Mouse (Mus musculus) midbrain, embryonic 10.5 days (tissue): Measurements from ENCODE around the gene Ppp1r13b. TPM values are rescaled to one million over a fixed set of nuclear protein-coding genes. Genes with fewer than 3 reads are reported as not detected.
A peak's percentile ranks its signal among the peaks of the same experiment; 100 is the strongest.

Experiments
- DNase-seq: peaks from one replicate; pipeline ENCODE4 v3.0.0-alpha.2; 2017; ENCODE audit warnings: low spot score
- H3K27ac ChIP-seq: fragments of 300-500 bp; sonication (generic); replicated peaks from 2 replicates; pipeline ENCODE4 v1.5.1; 2016; ENCODE audit warnings: mild to moderate bottlenecking
- H3K27me3 ChIP-seq: fragments of 300-500 bp; sonication (generic); 2 replicates; pipeline ENCODE4 v1.6.1; 2016; ENCODE audit warnings: low read depth, mild to moderate bottlenecking; ENCODE audit not compliant: poor library complexity, severe bottlenecking
- H3K36me3 ChIP-seq: fragments of 300-500 bp; sonication (generic); 2 replicates; pipeline ENCODE4 v1.6.1; 2016; ENCODE audit warnings: mild to moderate bottlenecking, moderate library complexity
- H3K4me1 ChIP-seq: fragments of 300-500 bp; sonication (generic); 2 replicates; pipeline ENCODE4 v1.6.1; 2016
- H3K4me3 ChIP-seq: fragments of 300-500 bp; sonication (generic); 2 replicates; pipeline ENCODE4 v1.5.1; 2016; ENCODE audit warnings: mild to moderate bottlenecking, moderate library complexity
- H3K9me3 ChIP-seq: fragments of 300-500 bp; sonication (generic); replicated peaks from 2 replicates; pipeline ENCODE4 v1.6.1; 2016; ENCODE audit warnings: mild to moderate bottlenecking
- WGBS: fragments of 180-500 bp; shearing (Covaris S2); methylation state at CpG from one replicate; pipeline ENCODE4 v1.1.7; 2016; 5-methylcytosine and 5-hydroxymethylcytosine counted together
- polyA plus RNA-seq: library from polyadenylated mRNA; unstranded; fragments of >200 nt; fragmentation: Nextera tagmentation; extraction: Ambion mirVana; gene quantifications from 2 replicates; pipeline ENCODE4 v1.2.1, GENCODE M21; 2016

The Ppp1r13b gene
- polyA plus RNA-seq, 1 experiment from 2014 or later: 3.5 TPM

DNA sequence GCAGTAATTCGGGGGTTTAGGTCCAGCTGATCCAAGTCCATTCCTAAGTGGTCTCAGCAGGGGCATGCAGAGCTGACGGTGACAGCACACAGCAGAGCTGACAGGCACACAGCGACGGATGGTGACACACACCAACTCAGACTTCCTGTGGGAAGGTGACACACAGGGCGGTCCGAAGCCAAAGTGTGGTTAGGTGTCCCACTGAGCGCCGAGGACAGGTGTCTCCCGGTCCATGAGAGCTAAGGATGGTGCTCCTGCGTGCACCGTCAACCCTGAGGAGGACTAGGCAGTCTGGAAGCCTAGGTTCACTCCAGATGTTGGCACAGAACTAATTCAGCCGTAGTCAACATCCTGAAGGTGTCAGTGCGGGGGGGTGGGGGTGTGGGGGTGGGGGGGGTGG is 95.8 kb downstream of the Ppp1r13b start:
- Histone ChIP-seq H3K9me3 (no peaks in the 10 kb centered on the region), H3K27ac (no peak overlapping the region), H3K27me3 (no peaks in the 10 kb centered on the region), H3K4me3 (peak overlapping the region; percentile 87; the same call in 1 of the 2 replicates), H3K4me1 (peaks cover 58% of the 10 kb centered on the region), H3K36me3 (peaks cover 43% of the 10 kb centered on the region)
- 86% methylated on average over 13 of the region's 13 CpGs for WGBS
- no peak for DNase-seq

DNA sequence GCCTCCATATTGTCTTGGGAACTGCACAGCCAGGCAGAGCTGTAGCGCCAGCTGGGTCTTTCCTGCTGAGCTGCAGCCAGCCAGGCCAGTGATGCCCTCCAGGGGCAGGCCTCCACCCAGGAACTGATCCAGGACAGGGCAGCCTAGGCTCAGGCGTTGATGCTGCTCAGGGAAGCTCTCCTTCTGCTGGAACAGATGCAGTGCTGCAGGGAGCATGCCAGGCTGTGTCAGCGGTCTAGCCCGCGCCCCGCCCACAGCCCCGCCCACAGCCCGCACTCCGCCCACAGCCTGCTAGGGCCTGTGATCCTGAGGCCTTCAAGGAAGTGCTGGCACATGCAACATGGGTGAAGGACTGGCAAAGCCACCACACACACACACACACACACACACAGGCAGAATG is 98.1 kb downstream of the Ppp1r13b start:
- WGBS: 4% methylated on average over 9 of the region's 9 CpGs
- 0 out of 2 replicates have a peak overlapping the region, but pooled peaks have one; percentile 9 for H3K4me3 ChIP-seq
- H3K4me1 ChIP-seq: peaks cover 35% of the 10 kb centered on the region
- H3K9me3 ChIP-seq: no peaks in the 10 kb centered on the region
- peak overlapping the region; percentile 38; the same call in 1 of the 2 replicates for H3K27ac ChIP-seq
- H3K36me3 ChIP-seq: peaks cover 65% of the 10 kb centered on the region
- no peaks in the 10 kb centered on the region for H3K27me3 ChIP-seq
- peak; percentile 80 for DNase-seq

DNA sequence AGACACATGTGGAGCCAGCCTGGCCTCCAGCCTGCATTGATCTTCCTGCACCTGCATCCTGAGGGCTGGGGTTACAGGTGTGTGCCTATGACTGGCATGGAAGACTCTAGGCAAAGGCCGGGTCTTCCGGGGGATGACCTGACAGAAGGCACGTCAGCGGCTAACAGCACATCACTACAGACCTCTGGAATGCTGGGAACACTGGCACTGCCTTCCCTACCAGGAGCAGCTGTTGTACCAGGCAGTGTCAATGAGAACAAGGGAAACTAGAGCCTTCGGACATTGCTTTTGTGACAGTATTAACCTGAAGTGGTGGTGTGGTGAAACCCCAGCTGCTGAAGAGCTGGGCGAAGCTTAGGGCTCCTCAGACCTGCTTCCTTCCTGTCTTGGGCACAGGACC is 99.1 kb downstream of the Ppp1r13b start:
- Histone ChIP-seq H3K27me3 (no peaks in the 10 kb centered on the region), H3K9me3 (no peaks in the 10 kb centered on the region), H3K36me3 (peaks cover 74% of the 10 kb centered on the region), H3K4me3 (no peak overlapping the region), H3K27ac (no peak overlapping the region), H3K4me1 (peaks cover 29% of the 10 kb centered on the region)
- 93% methylated on average over 6 of the region's 6 CpGs for WGBS
- DNase-seq: no peak

DNA sequence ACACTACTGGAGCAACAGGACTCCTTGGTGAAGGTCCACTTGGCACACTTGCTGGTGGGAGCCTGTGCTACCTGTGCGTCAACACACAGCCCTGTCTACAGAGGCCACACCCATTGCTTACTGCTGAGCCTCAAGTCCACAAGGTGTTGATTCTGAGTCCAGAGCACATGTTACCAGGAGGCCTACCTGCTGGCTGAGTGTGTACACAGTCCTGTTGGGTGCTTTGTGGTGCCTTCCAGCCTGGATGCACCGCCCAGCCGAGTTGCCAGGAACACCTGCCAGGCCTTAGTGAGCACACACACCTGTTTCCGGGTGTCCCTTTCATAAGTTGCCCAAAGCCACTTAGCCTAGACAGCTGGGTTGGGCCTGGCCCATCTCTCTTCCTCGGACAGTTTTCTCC is 104.4 kb downstream of the Ppp1r13b start:
- no peaks in the 10 kb centered on the region for H3K4me1 ChIP-seq
- H3K27me3 ChIP-seq: no peaks in the 10 kb centered on the region
- no peak overlapping the region for H3K4me3 ChIP-seq
- H3K36me3 ChIP-seq: peaks cover 98% of the 10 kb centered on the region
- H3K9me3 ChIP-seq: no peaks in the 10 kb centered on the region
- no peak for DNase-seq
- no peak overlapping the region for H3K27ac ChIP-seq
- 92% methylated on average over 5 of the region's 5 CpGs for WGBS

DNA sequence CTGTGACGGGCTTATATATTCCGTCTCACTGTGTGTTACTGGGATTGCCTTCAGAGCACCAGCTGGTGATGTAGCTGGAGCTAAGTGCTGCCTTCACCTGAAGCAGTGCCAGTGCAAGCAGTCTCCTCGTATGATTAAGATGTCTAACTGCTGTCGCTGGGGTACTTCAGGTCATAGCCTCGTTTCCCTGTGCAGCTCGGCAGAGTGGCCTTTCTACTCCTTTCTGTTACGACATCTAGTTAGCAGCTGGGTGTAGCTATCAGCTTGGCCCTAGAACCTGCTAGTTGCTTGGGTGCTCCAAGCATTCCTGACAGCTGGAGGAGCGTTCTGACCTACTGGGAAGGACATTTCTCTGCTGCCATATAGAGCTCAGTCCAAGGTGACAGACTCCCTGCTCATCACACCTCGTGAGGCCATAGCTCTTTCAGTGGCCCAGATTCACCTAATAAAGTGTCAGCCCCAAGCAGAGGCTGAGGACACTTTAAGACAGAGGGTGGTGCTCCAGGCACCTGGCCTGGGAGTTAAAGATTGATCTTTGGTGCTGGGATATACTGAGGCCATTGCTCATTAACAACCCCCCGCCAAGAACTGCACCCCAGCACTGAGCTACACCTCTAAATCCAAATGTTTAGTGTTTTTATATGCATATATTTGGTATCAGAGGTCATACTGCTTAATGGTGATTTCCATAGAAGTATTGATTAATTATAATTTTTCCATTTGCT is 107.3 kb downstream of the Ppp1r13b start:
- Histone ChIP-seq H3K9me3 (no peaks in the 10 kb centered on the region), H3K4me3 (no peak overlapping the region), H3K27me3 (no peaks in the 10 kb centered on the region), H3K4me1 (no peaks in the 10 kb centered on the region), H3K36me3 (peaks cover 98% of the 10 kb centered on the region), H3K27ac (no peak overlapping the region)
- no peak for DNase-seq
- WGBS: 91% methylated on average over 10 of the region's 10 CpGs

DNA sequence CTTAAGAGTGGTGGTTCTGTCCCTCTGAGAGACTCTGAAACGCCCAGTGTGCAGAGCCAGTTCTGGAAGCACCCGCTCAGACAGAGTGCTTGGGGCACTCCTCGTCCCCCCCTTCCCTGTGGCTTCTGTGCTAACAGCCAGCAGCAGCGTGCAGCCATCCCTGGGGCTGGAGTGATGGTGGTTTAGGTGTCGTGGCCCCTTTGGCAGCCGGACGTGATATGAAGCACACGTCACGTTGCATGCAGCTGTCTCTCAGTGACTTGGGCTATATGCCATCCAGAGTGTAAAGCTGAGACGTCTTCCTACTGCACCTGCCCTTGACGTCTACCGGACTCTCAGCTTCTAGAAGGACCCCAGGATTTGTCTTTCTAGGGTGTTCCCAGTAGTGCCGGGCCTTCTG is 109.4 kb downstream of the Ppp1r13b start:
- no peaks in the 10 kb centered on the region for H3K27me3 ChIP-seq
- H3K27ac ChIP-seq: no peak overlapping the region
- 94% methylated on average over 13 of the region's 13 CpGs for WGBS
- H3K9me3 ChIP-seq: no peaks in the 10 kb centered on the region
- H3K4me1 ChIP-seq: no peaks in the 10 kb centered on the region
- peaks cover 98% of the 10 kb centered on the region for H3K36me3 ChIP-seq
- DNase-seq: no peak
- no peak overlapping the region for H3K4me3 ChIP-seq

DNA sequence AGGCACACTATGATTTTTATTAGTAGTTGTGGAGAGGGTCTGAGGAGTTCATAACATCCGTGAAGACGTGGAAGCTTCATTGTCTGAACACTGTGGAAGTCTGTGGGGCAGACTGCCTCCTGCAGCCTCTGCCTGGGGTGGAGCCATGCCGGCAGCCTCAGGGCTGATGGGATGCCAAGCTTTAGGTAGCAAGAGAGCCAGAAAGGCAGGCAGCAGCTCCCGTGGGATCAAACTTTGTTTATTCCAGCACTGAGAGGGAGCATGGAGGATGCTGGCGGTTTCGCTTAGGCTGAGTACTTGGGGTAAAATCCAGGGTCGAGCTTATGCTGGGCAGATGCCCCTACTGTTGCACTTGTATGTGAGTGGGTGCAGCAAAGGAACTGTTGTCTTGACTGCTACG is 110.7 kb downstream of the Ppp1r13b start:
- H3K36me3 ChIP-seq: peaks cover 98% of the 10 kb centered on the region
- no peaks in the 10 kb centered on the region for H3K4me1 ChIP-seq
- H3K4me3 ChIP-seq: no peak overlapping the region
- WGBS: 86% methylated on average over 8 of the region's 8 CpGs
- H3K27me3 ChIP-seq: no peaks in the 10 kb centered on the region
- H3K9me3 ChIP-seq: no peaks in the 10 kb centered on the region
- no peak overlapping the region for H3K27ac ChIP-seq
- no peak for DNase-seq

DNA sequence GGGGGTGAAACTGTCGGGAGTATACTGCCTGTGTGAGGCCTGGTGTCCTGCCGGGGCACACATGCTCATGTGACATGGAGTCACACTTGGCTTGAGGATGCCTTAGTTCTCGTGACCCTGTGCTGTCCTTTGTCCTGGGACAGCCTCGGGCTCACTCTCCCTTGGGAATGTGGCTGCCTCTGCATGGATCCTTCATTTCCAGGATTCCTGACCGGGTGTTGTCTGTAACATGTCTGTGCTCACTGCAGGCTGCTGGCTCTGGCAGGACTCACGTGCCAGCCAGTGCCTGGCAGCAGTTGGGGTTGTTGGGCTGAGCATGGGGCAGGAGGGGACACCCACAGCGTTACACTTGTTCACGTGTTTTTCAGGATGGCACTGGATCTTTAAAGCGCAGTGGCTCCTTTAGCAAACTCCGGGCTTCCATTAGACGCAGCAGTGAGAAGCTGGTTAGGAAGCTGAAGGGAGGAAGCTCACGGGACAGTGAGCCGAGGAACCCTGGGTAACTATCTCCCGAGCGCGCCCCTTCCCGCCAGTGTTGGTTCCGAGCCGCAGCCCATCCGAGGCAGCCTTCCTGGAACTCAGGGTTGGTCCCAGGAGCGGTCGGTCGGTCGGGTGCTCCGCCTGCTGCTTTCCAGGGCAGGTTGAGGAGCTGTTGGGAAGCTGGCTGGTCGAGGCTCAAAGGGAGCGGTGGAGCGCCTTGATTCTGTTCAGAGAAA is 112.6 kb downstream of the Ppp1r13b start:
- Histone ChIP-seq H3K36me3 (peaks cover 98% of the 10 kb centered on the region), H3K27me3 (no peaks in the 10 kb centered on the region), H3K9me3 (no peaks in the 10 kb centered on the region), H3K4me3 (no peak overlapping the region), H3K4me1 (no peaks in the 10 kb centered on the region), H3K27ac (no peak overlapping the region)
- no peak for DNase-seq
- WGBS: 92% methylated on average over 28 of the region's 28 CpGs

DNA sequence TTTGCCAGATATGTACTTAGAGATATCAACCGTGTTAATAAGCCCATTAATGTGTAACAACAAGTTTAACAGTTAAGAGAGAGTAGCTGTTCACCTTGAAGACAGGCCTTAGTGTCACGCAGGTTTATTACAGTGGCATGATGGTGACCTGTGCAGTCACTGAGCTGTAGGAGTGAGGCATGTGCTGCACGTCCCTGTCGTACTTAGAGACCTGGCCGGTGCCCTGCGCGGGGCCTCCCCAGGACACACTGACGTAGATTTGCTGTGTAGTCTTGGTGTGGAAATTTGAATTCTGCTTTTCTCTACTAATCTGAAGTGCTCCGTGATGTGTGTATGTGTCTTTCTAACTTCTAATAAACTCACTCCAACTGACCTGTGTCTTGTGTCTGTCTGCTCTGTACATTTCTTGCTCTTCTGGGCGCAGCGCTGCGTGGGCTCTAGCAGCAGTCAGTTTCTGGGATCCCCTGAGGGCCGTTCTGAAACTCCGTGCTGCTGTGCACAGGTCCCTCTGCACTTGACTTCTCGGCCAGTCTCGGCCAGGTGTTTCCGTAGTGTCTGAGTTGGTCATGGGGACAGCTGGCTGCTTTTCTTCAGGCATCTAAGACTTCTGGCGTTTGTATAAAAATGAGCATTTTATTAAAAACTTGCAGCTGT is 113.3 kb downstream of the Ppp1r13b start:
- no peak overlapping the region for H3K27ac ChIP-seq
- H3K9me3 ChIP-seq: no peaks in the 10 kb centered on the region
- no peaks in the 10 kb centered on the region for H3K27me3 ChIP-seq
- H3K4me1 ChIP-seq: no peaks in the 10 kb centered on the region
- peaks cover 99% of the 10 kb centered on the region for H3K36me3 ChIP-seq
- 95% methylated on average over 18 of the region's 18 CpGs for WGBS
- no peak for DNase-seq
- H3K4me3 ChIP-seq: no peak overlapping the region

DNA sequence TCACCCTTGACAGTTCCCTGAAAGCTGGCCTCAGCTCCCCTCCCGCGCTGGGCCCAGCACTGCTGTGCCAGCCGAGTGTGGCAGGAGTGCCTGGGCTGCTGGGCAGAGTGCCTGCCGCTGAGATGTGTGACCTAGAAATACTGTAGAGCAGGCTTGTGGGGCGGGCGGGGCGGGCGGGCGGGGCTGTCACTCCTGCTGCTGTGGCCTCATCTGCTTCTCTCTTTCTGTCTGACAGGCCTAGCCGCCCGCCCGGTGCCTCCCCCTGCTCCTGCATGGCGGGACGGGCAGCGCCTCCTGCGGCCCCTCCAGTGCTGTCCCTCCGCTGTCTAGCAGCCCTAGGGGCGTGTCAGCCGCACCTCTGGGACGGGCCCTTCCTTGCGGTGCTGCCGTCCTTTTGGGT is 113.8 kb downstream of the Ppp1r13b start:
- no peak for DNase-seq
- Histone ChIP-seq H3K27ac (no peak overlapping the region), H3K4me3 (no peak overlapping the region), H3K4me1 (no peaks in the 10 kb centered on the region), H3K36me3 (peaks cover 100% of the 10 kb centered on the region), H3K9me3 (no peaks in the 10 kb centered on the region), H3K27me3 (no peaks in the 10 kb centered on the region)
- WGBS: 90% methylated on average over 22 of the region's 22 CpGs

DNA sequence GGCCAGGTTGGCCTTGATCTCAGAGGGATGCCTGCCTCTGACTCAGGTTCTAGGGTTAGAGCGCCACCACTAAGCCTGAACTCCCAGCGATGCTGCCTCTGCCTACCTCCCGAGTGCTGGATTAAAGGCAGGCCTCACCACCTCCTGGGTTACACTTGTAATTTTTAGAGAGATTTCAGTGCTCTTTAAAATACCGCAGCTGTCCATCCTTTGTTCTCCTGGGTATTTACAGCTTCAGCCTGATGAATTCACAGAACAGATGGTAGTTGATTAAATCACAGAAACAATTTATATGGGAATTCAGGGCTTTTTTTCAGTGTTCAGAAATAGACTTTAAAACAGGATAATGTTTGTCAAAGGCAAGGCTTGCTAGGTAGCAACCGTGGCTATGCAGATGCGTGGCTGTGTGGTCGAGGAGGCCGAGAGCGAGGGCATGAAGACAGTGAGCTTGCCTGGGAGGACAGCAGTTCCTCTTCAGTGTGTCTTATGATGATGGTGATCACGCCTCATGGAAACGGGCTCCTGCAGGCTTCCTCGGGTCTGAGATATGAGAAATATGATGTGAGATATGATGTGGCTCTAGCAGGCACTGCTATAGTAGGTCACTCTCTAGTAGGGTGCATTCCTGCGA is 116.3 kb downstream of the Ppp1r13b start:
- H3K36me3 ChIP-seq: peaks cover 100% of the 10 kb centered on the region
- H3K9me3 ChIP-seq: no peaks in the 10 kb centered on the region
- no peak overlapping the region for H3K4me3 ChIP-seq
- no peaks in the 10 kb centered on the region for H3K4me1 ChIP-seq
- no peaks in the 10 kb centered on the region for H3K27me3 ChIP-seq
- no peak overlapping the region for H3K27ac ChIP-seq
- DNase-seq: no peak
- 93% methylated on average over 13 of the region's 13 CpGs for WGBS

DNA sequence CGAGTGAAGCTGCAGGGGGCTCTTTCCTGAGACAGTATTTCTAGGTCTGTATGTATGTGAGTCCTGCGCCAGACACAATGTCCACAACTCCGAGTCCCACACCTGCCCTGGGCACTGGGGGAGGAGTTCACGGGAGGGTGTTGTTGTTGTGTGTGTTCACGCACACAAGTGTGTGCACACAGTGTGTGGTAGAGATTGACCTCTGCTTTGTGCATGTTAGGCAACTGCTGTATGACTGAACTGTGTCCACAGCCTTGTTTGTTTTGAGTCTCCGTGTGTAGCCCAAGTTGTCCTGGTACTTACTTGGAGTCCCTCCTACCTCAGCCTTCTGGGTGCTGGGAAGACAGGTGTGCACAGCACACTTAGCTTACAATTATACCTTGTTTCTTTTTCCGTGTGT is 117.3 kb downstream of the Ppp1r13b start:
- no peak for DNase-seq
- Histone ChIP-seq H3K36me3 (peaks cover 100% of the 10 kb centered on the region), H3K9me3 (no peaks in the 10 kb centered on the region), H3K4me1 (no peaks in the 10 kb centered on the region), H3K27ac (no peak overlapping the region), H3K4me3 (no peak overlapping the region), H3K27me3 (no peaks in the 10 kb centered on the region)
- WGBS: 90% methylated on average over 7 of the region's 7 CpGs
